Mouse (Mus musculus) testis, adult 2 months (tissue): Measurements from ENCODE around the gene Cyp2c70.
A peak's percentile ranks its signal among the peaks of the same experiment; 100 is the strongest.

Experiments used
- CTCF ChIP-seq: fragments of 200-500 bp; IDR thresholded peaks from 2 replicates; pipeline ENCODE4 v1.5.1; 2012; ENCODE audit warnings: low read depth, mild to moderate bottlenecking, inconsistent platforms, low read length, moderate library complexity; ENCODE audit not compliant: control insufficient read depth, insufficient read depth, insufficient replicate concordance
- POLR2A ChIP-seq: fragments of 200-500 bp; IDR thresholded peaks from 2 replicates; pipeline ENCODE4 v1.6.1; 2012; ENCODE audit warnings: low read depth, mild to moderate bottlenecking, inconsistent platforms, low read length, moderate library complexity; ENCODE audit not compliant: control insufficient read depth

DNA sequence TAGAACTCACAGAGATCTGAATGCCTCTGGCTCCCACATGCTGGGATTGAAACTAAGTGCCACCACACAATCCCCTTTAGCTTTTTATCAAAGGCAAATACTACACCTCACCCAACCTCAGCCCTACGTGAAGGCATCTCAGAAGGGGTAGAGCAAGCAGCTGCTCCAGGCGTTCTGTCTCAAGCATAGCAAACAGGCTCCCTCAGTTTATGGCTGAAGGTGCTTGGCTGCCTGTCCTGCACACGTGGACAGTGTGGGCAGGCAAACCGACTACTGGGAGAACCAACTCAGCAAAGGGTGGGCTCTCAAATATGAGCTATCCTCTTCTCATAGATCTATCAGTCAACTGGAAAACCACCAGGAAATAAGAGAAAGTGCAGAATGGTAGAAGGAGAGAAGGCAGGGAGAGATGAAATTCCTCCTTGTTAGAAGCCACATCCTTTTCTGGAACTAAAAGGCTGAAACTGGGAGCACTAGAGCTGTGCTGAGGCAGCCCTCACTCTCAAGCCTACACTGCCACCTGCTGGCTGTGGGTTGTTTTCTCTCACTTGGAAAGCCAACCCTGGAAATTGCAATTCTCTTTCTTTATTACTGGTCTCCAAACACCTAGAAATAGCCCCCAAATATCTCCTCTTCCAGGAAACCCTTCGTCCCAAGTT is 38.1 kb upstream of the Cyp2c70 start:
- TF ChIP-seq CTCF: peak; percentile 54; the same call in 1 of the 2 replicates
- no peak for TF ChIP-seq POLR2A
